In the genomic region with DNA sequence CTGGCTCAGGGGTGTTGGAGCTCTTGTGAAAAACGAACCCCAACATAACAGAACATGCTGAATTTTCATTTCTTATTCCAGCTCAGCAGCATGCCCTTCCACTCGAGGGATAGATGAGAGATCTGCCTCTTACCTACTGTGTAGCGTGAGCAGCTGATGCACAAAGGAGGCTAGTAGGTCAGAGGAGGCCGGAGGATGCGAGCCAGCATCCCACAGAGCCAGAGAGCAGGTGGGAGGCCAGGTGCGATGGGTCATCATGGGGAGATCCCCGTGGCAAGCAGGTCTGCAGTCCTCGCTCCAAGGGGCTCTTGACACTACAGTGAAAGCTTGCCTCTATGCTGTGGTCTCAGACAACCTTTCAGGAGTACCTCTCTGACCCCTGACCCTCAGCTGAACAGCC, we compare ENCODE assay signal across 12 mouse cellular contexts.
A peak's percentile ranks its signal among the peaks of the same experiment; 100 is the strongest.
DNase-seq lines count a peak whose midpoint lies in the region; ATAC-seq and TF ChIP-seq lines count a peak whose summit lies in the region.
"Had no signal": no experiment of that assay in that cellular context is flagged by ENCODE, and none has a peak within 500 bp of the region (broad histone marks: within the 10 kb centered on the region; RNA-seq: fewer than 3 reads in every experiment).

No protein-coding gene starts in this region.

- 64% methylated on average over 8 of the region's 8 CpGs for WGBS in limb, embryonic 15.5 days

- peaks cover 11% of the 10 kb centered on the region for H3K4me1 ChIP-seq in cortical plate, adult 2 months (ENCODE audit: control insufficient read depth, insufficient read depth, low read length)
- peaks cover 13% of the 10 kb centered on the region for H3K4me1 ChIP-seq in limb, embryonic 15.5 days

- no peak overlapping the region for H3K9ac ChIP-seq in limb, embryonic 15.5 days
- H3K9ac ChIP-seq: midbrain, embryonic 12.5 days; neural tube, embryonic 15.5 days; stomach, embryonic 15.5 days had no signal

- no peak overlapping the region for H3K4me2 ChIP-seq in limb, embryonic 15.5 days
- H3K4me2 ChIP-seq: midbrain, embryonic 12.5 days; neural tube, embryonic 15.5 days; stomach, embryonic 15.5 days had no signal

- TF ChIP-seq POLR2A in cortical plate, adult 2 months (IDR thresholded peaks at IDR 0.05; ENCODE audit: extremely low read depth, insufficient read depth, low read length) = no peak

- TF ChIP-seq CTCF in left cerebral cortex, adult 2 months (IDR thresholded peaks at IDR 0.05) = no peak
- no peak for TF ChIP-seq CTCF in cortical plate, adult 2 months (IDR thresholded peaks at IDR 0.05; ENCODE audit: extremely low read depth, insufficient read depth, low read length)

- peak overlapping the region; percentile 85 for H3K27ac ChIP-seq in left cerebral cortex, adult 2 months
- H3K27ac ChIP-seq in cortical plate, adult 2 months (ENCODE audit: insufficient read depth, low read length) = peak overlapping the region; percentile 76
- peak overlapping the region; percentile 68 for H3K27ac ChIP-seq in limb, embryonic 15.5 days
- H3K27ac ChIP-seq: midbrain, embryonic 12.5 days; neural tube, embryonic 15.5 days; stomach, embryonic 15.5 days had no signal

- intact Hi-C loops in left cerebral cortex, adult 2 months (cut with DNase I) = loop anchor here (2.0 to 10.0 kb wide), 5 partner anchors 222 to 485 kb away; no protein-coding TSS in a partner anchor
- intact Hi-C loops in heart, postnatal 10 days (cut with DNase I) = loop anchor here (5.0 to 10.0 kb wide), 2 partner anchors 502 to 790 kb away; no protein-coding TSS in a partner anchor

- DNase-seq in cerebellum, adult 11-12 months = peak; percentile 49
- DNase-seq in left cerebral cortex, adult 2 months (ENCODE audit: extremely low spot score in 1 of 2, low spot score in 2 of 2) = no peak
- DNase-seq in left cerebral cortex, adult 11 months (ENCODE audit: low spot score) = no peak
- DNase-seq in heart, postnatal 10 days = no peak
- no peak for DNase-seq in testis, postnatal 10 days (ENCODE audit: low spot score)

- H3K36me3 ChIP-seq in limb, embryonic 15.5 days = no peaks in the 10 kb centered on the region
- H3K36me3 ChIP-seq: midbrain, embryonic 12.5 days; neural tube, embryonic 15.5 days; stomach, embryonic 15.5 days had no signal

- H3K9me3 ChIP-seq in limb, embryonic 15.5 days = no peaks in the 10 kb centered on the region
- H3K9me3 ChIP-seq: midbrain, embryonic 12.5 days; neural tube, embryonic 15.5 days; stomach, embryonic 15.5 days had no signal

- no peak overlapping the region for H3K4me3 ChIP-seq in left cerebral cortex, adult 2 months
- H3K4me3 ChIP-seq in cortical plate, adult 2 months (ENCODE audit: insufficient read depth, low read length) = no peak overlapping the region
- no peak overlapping the region for H3K4me3 ChIP-seq in limb, embryonic 15.5 days
- H3K4me3 ChIP-seq: midbrain, embryonic 12.5 days; neural tube, embryonic 15.5 days; stomach, embryonic 15.5 days had no signal

- no peak for ATAC-seq in cerebellum, adult (ENCODE audit: insufficient number of reproducible peaks, low FRiP score, low TSS enrichment)
- ATAC-seq in limb, embryonic 15.5 days (ENCODE audit: insufficient number of reproducible peaks, low FRiP score, low TSS enrichment, low read depth) = no peak
- ATAC-seq: lung, postnatal 0 days had no signal

- no peaks in the 10 kb centered on the region; the same call in 1 of the 2 replicates for H3K27me3 ChIP-seq in limb, embryonic 15.5 days
- H3K27me3 ChIP-seq: midbrain, embryonic 12.5 days; neural tube, embryonic 15.5 days; stomach, embryonic 15.5 days had no signal
